ENCODE assay signal across 10 mouse cellular contexts in the genomic region with DNA sequence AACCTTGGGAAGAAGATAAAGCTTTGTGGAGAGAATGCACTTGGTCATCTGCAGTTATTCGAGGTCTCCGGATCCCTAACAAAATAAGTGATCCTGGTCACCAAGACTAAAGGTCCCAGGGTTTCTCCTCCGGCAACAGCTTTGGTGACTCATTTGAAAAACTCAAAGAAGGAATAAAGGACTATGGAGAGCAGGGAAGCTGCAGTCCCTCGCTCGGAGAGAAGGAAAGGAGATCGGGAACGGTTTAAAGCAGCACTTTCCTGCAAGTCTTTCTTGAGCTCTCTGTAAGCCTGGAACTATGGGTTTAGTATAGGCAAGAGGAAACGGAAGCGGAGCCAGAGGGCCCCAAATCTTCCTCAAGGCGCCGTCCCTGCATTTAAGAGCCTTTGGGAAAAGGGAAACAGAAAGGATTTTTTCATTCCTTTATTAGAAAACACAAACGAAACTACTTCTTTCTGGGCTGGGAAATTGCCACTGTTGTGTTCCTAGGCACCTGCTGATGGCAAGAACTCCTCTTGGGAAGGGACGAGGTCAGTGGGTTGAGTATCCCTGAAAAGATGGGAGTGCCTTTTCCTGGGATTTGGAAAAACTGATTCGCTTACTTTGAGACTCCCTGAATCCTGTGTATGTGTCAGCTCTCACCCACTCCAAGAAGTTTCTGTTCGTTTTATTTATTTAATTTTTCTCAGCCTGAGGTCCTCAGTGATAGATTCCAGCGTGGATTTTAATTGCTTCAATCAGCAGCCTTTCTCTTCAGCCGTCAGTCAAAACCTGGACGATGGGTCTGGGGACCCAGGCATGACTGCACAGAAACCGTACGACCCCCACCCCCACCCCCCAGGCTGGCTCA. TPM values are rescaled to one million over a fixed set of nuclear protein-coding genes. Genes with fewer than 3 reads are reported as not detected.
DNase-seq lines count a peak whose midpoint lies in the region; ATAC-seq and TF ChIP-seq lines count a peak whose summit lies in the region.
"Had no signal": no experiment of that assay in that cellular context is flagged by ENCODE, and none has a peak within 500 bp of the region (broad histone marks: within the 10 kb centered on the region; RNA-seq: fewer than 3 reads in every experiment).

No protein-coding gene starts in this region.

- H3K9ac ChIP-seq in forebrain, postnatal 0 days: peak overlapping the region; percentile 69

- peak overlapping the region; percentile 55; the same call in 1 of the 2 replicates for H3K4me3 ChIP-seq in embryonic facial prominence, embryonic 10.5 days
- H3K4me3 ChIP-seq in forebrain, postnatal 0 days (ENCODE audit: low read depth, low read length): peak overlapping the region; percentile 50

- no peak overlapping the region for H3K27ac ChIP-seq in embryonic facial prominence, embryonic 10.5 days (replicated peaks)
- H3K27ac ChIP-seq in forebrain, postnatal 0 days (ENCODE audit: low read depth, low read length): peak overlapping the region; percentile 94

- H3K4me2 ChIP-seq in forebrain, postnatal 0 days (ENCODE audit: low read depth): peak overlapping the region; percentile 73

- peaks cover 100% of the 10 kb centered on the region for H3K27me3 ChIP-seq in embryonic facial prominence, embryonic 10.5 days (replicated peaks; ENCODE audit: low read depth, poor library complexity, severe bottlenecking)
- peaks cover 7% of the 10 kb centered on the region; the same call in 1 of the 2 replicates for H3K27me3 ChIP-seq in forebrain, postnatal 0 days (ENCODE audit: insufficient read depth, low read length)

- no peak for TF ChIP-seq CTCF in forebrain, postnatal 0 days (IDR thresholded peaks at IDR 0.05; ENCODE audit: low read depth)

- DNase-seq in left cerebral cortex, postnatal 25 days (ENCODE audit: low spot score in 2 of 2): peak; percentile 25 to 26
- DNase-seq in left cerebral cortex, postnatal 4 days: no peak
- peak; percentile 26 for DNase-seq in embryonic facial prominence, embryonic 10.5 days (ENCODE audit: low spot score)
- DNase-seq in forebrain, postnatal 0 days: peak; percentile 60
- peak; percentile 40 for DNase-seq in neural tube, embryonic 10.5 days (ENCODE audit: extremely low spot score, low spot score)
- no peak for DNase-seq in cerebellum, postnatal 36 days
- DNase-seq in lung, postnatal 10 days: no peak
- DNase-seq in ovary, postnatal 14 days (ENCODE audit: low spot score): no peak
- DNase-seq: thymus, adult 2 months had no signal

- ATAC-seq in forebrain, postnatal 0 days: peak; percentile 18

- 2% methylated on average over 20 of the region's 20 CpGs for WGBS in embryonic facial prominence, embryonic 10.5 days
- 7% methylated on average over 20 of the region's 20 CpGs for WGBS in forebrain, postnatal 0 days

- H3K36me3 ChIP-seq in embryonic facial prominence, embryonic 10.5 days (replicated peaks): no peaks in the 10 kb centered on the region
- no peaks in the 10 kb centered on the region for H3K36me3 ChIP-seq in forebrain, postnatal 0 days (ENCODE audit: insufficient read depth)

- peaks cover 33% of the 10 kb centered on the region for H3K4me1 ChIP-seq in embryonic facial prominence, embryonic 10.5 days
- no peaks in the 10 kb centered on the region; the same call in 1 of the 2 replicates for H3K4me1 ChIP-seq in forebrain, postnatal 0 days (ENCODE audit: insufficient read depth)

- intact Hi-C loops in left cerebral cortex, postnatal 25 days (cut with DNase I): no loop called here
- intact Hi-C loops in left cerebral cortex, postnatal 4 days (cut with DNase I): loop anchor here (5.0 kb wide), 1 partner anchor 664 kb away; no protein-coding TSS in a partner anchor

- no peaks in the 10 kb centered on the region for H3K9me3 ChIP-seq in embryonic facial prominence, embryonic 10.5 days
- no peaks in the 10 kb centered on the region for H3K9me3 ChIP-seq in forebrain, postnatal 0 days (ENCODE audit: low read length)

RNA-seq across cellular contexts. Expression of a gene that starts 0.8 kb away (rescaled TPM):
- 100 to 1,000 TPM in 1 of 2 experiments, 10 to 100 TPM in 1; 96.1 to 139 TPM for total RNA-seq in left cerebral cortex, postnatal 25 days (2021)
- 10 to 100 TPM; 29.3 to 46.8 TPM for total RNA-seq in left cerebral cortex, postnatal 4 days (2021)
- 1.7 and 3.4 TPM in 2 replicates for polyA plus RNA-seq in embryonic facial prominence, embryonic 10.5 days (2016; fragmentation: Nextera tagmentation; extraction: Ambion mirVana)
- 41.6 and 50.7 TPM in 2 replicates for total RNA-seq in forebrain, postnatal 0 days (2014; rRNA removed)
- polyA plus RNA-seq in forebrain, postnatal 0 days (2015; fragmentation: Nextera tagmentation; extraction: Ambion mirVana): 34.6 and 50.5 TPM in 2 replicates
- polyA plus RNA-seq: gonadal fat pad, adult 2 months; thymus, adult 2 months had no signal

Comparison
In these comparisons a context has a peak if more than half of its experiments do, and no peak if none do; other contexts are left out.
1. DNase-seq: peak in left cerebral cortex, postnatal 25 days (2 of 2), embryonic facial prominence, embryonic 10.5 days (single experiment), forebrain, postnatal 0 days (single experiment) and neural tube, embryonic 10.5 days (single experiment); none in left cerebral cortex, postnatal 4 days (single experiment), cerebellum, postnatal 36 days (0 of 2), lung, postnatal 10 days (single experiment) and ovary, postnatal 14 days (single experiment).